Mouse (Mus musculus) neural tube, embryonic 12.5 days (tissue): Measurements from ENCODE around the gene Ubc. TPM values are rescaled to one million over a fixed set of nuclear protein-coding genes. Genes with fewer than 3 reads are reported as not detected.

Experiments used
- ATAC-seq: fragments of 200-750 bp; cut with Nextera tagmentation; 2 replicates; pipeline ENCODE4 v1.8.0; 2017; ENCODE audit warnings: low read depth, mild to moderate bottlenecking, moderate TSS enrichment, moderate library complexity; ENCODE audit not compliant: low FRiP score
- H3K27ac ChIP-seq: fragments of 300-500 bp; sonication (generic); 2 replicates; pipeline ENCODE4 v1.5.1; 2016
- H3K27me3 ChIP-seq: fragments of 300-500 bp; sonication (generic); replicated peaks from 2 replicates; pipeline ENCODE4 v1.6.1; 2016; ENCODE audit warnings: mild to moderate bottlenecking
- H3K36me3 ChIP-seq: fragments of 300-500 bp; sonication (generic); 2 replicates; pipeline ENCODE4 v1.6.1; 2016; ENCODE audit warnings: mild to moderate bottlenecking
- H3K4me1 ChIP-seq: fragments of 300-500 bp; sonication (generic); 2 replicates; pipeline ENCODE4 v1.6.1; 2016
- H3K4me2 ChIP-seq: fragments of 300-500 bp; sonication (generic); replicated peaks from 2 replicates; pipeline ENCODE4 v1.6.1; 2016; ENCODE audit warnings: mild to moderate bottlenecking
- H3K4me3 ChIP-seq: fragments of 300-500 bp; sonication (generic); 2 replicates; pipeline ENCODE4 v1.5.1; 2016
- H3K9ac ChIP-seq: fragments of 300-500 bp; sonication (generic); 2 replicates; pipeline ENCODE4 v1.6.1; 2016; ENCODE audit warnings: mild to moderate bottlenecking
- H3K9me3 ChIP-seq: fragments of 300-500 bp; sonication (generic); 2 replicates; pipeline ENCODE4 v1.6.1; 2016; ENCODE audit warnings: mild to moderate bottlenecking
- WGBS: fragments of 180-500 bp; shearing (Covaris S2); methylation state at CpG from one replicate; pipeline ENCODE4 v1.1.7; 2016; 5-methylcytosine and 5-hydroxymethylcytosine counted together
- polyA plus RNA-seq: library from polyadenylated mRNA; unstranded; fragments of >200 nt; fragmentation: Nextera tagmentation; extraction: Ambion mirVana; gene quantifications from 2 replicates; pipeline ENCODE4 v1.2.1, GENCODE M21; 2016

Gene Ubc
- polyA plus RNA-seq, 1 experiment from 2014 or later: 1,154 TPM

GRCm38 (mm10) chr5:125370950-125371693 lies 18.9 kb downstream of the Ubc start:
- no peak overlapping the region for H3K9ac ChIP-seq
- no peaks in the 10 kb centered on the region for H3K9me3 ChIP-seq
- no peak for ATAC-seq
- H3K36me3 ChIP-seq: no peaks in the 10 kb centered on the region
- H3K27ac ChIP-seq: no peak overlapping the region
- no peak overlapping the region for H3K4me3 ChIP-seq
- no peaks in the 10 kb centered on the region for H3K27me3 ChIP-seq
- no peaks in the 10 kb centered on the region for H3K4me1 ChIP-seq
- no peak overlapping the region for H3K4me2 ChIP-seq
- 69% methylated on average over 7 of the region's 7 CpGs for WGBS

- H3K9me3 ChIP-seq: no peaks in the 10 kb centered on the region
- H3K9ac ChIP-seq: no peak overlapping the region
- no peak overlapping the region for H3K27ac ChIP-seq
- ATAC-seq: no peak
- WGBS: under 1% methylated on average over 4 of the region's 4 CpGs
- H3K4me2 ChIP-seq: no peak overlapping the region
- no peaks in the 10 kb centered on the region for H3K4me1 ChIP-seq
- H3K27me3 ChIP-seq: no peaks in the 10 kb centered on the region
- H3K36me3 ChIP-seq: no peaks in the 10 kb centered on the region
- no peak overlapping the region for H3K4me3 ChIP-seq
These were observed 21.4 kb downstream of the Ubc start for GRCm38 (mm10) chr5:125368568-125368967.

GRCm38 (mm10) chr5:125368156-125368555 lies 21.8 kb downstream of the Ubc start:
- no peak for ATAC-seq
- 77% methylated on average over 5 of the region's 5 CpGs for WGBS

GRCm38 (mm10) chr5:125364851-125365429 lies 25.1 kb downstream of the Ubc start:
- H3K4me1 ChIP-seq: no peaks in the 10 kb centered on the region
- no peak overlapping the region for H3K4me3 ChIP-seq
- H3K4me2 ChIP-seq: no peak overlapping the region
- H3K36me3 ChIP-seq: no peaks in the 10 kb centered on the region
- no peaks in the 10 kb centered on the region for H3K9me3 ChIP-seq
- no peak overlapping the region for H3K27ac ChIP-seq
- no peaks in the 10 kb centered on the region for H3K27me3 ChIP-seq
- ATAC-seq: no peak
- WGBS: 82% methylated on average over 4 of the region's 4 CpGs
- no peak overlapping the region for H3K9ac ChIP-seq

More at GRCm38 (mm10) chr5:125368156-125368555, 21.8 kb downstream of the Ubc start:
- Histone ChIP-seq H3K4me3 (no peak overlapping the region), H3K36me3 (no peaks in the 10 kb centered on the region), H3K9me3 (no peaks in the 10 kb centered on the region), H3K4me2 (no peak overlapping the region), H3K4me1 (no peaks in the 10 kb centered on the region), H3K27me3 (no peaks in the 10 kb centered on the region), H3K9ac (no peak overlapping the region), H3K27ac (no peak overlapping the region)

- no peak overlapping the region for H3K9ac ChIP-seq
- no peaks in the 10 kb centered on the region for H3K27me3 ChIP-seq
- H3K27ac ChIP-seq: no peak overlapping the region
- ATAC-seq: no peak
- H3K4me2 ChIP-seq: no peak overlapping the region
- H3K4me3 ChIP-seq: no peak overlapping the region
- H3K36me3 ChIP-seq: no peaks in the 10 kb centered on the region
- no peaks in the 10 kb centered on the region for H3K4me1 ChIP-seq
- no peaks in the 10 kb centered on the region for H3K9me3 ChIP-seq
- 86% methylated on average over 7 of the region's 7 CpGs for WGBS
These were observed 26.1 kb downstream of the Ubc start for GRCm38 (mm10) chr5:125363894-125364293.

- no peak for ATAC-seq
- Histone ChIP-seq H3K9ac (no peak overlapping the region), H3K4me3 (no peak overlapping the region), H3K4me1 (no peaks in the 10 kb centered on the region), H3K27me3 (no peaks in the 10 kb centered on the region), H3K9me3 (no peaks in the 10 kb centered on the region), H3K27ac (no peak overlapping the region), H3K36me3 (no peaks in the 10 kb centered on the region), H3K4me2 (no peak overlapping the region)
- WGBS: 85% methylated on average over 16 of the region's 16 CpGs
These were observed 29.0 kb downstream of the Ubc start for GRCm38 (mm10) chr5:125360981-125361510.

GRCm38 (mm10) chr5:125360566-125360965 lies 29.4 kb downstream of the Ubc start:
- H3K27me3 ChIP-seq: no peaks in the 10 kb centered on the region
- no peaks in the 10 kb centered on the region for H3K36me3 ChIP-seq
- ATAC-seq: no peak
- no peak overlapping the region for H3K4me2 ChIP-seq
- H3K9me3 ChIP-seq: no peaks in the 10 kb centered on the region
- H3K4me1 ChIP-seq: no peaks in the 10 kb centered on the region
- 79% methylated on average over 9 of the region's 9 CpGs for WGBS
- H3K4me3 ChIP-seq: no peak overlapping the region
- H3K9ac ChIP-seq: no peak overlapping the region
- H3K27ac ChIP-seq: no peak overlapping the region

- Histone ChIP-seq H3K4me2 (no peak overlapping the region), H3K4me3 (no peak overlapping the region), H3K4me1 (no peaks in the 10 kb centered on the region), H3K9me3 (no peaks in the 10 kb centered on the region), H3K9ac (no peak overlapping the region), H3K27me3 (no peaks in the 10 kb centered on the region), H3K27ac (no peak overlapping the region), H3K36me3 (no peaks in the 10 kb centered on the region)
- no peak for ATAC-seq
- 83% methylated on average over 5 of the region's 5 CpGs for WGBS
These were observed 31.8 kb downstream of the Ubc start for GRCm38 (mm10) chr5:125358270-125358608.

- no peak for ATAC-seq
- 86% methylated on average over 12 of the region's 12 CpGs for WGBS
- Histone ChIP-seq H3K4me1 (no peaks in the 10 kb centered on the region), H3K27ac (no peak overlapping the region), H3K4me3 (no peak overlapping the region), H3K4me2 (no peak overlapping the region), H3K9ac (no peak overlapping the region), H3K9me3 (no peaks in the 10 kb centered on the region), H3K36me3 (no peaks in the 10 kb centered on the region), H3K27me3 (no peaks in the 10 kb centered on the region)
These were observed 32.3 kb downstream of the Ubc start for GRCm38 (mm10) chr5:125357543-125358269.

GRCm38 (mm10) chr5:125355650-125356049 lies 34.4 kb downstream of the Ubc start:
- no peak for ATAC-seq
- H3K9me3 ChIP-seq: no peaks in the 10 kb centered on the region
- no peak overlapping the region for H3K27ac ChIP-seq
- no peak overlapping the region for H3K4me3 ChIP-seq
- no peaks in the 10 kb centered on the region for H3K36me3 ChIP-seq
- H3K4me1 ChIP-seq: no peaks in the 10 kb centered on the region
- WGBS: 51% methylated on average over 7 of the region's 7 CpGs
- H3K27me3 ChIP-seq: no peaks in the 10 kb centered on the region
- no peak overlapping the region for H3K4me2 ChIP-seq
- no peak overlapping the region for H3K9ac ChIP-seq

GRCm38 (mm10) chr5:125354885-125355492 lies 35.0 kb downstream of the Ubc start:
- no peaks in the 10 kb centered on the region for H3K36me3 ChIP-seq
- ATAC-seq: no peak

GRCm38 (mm10) chr5:125352781-125353294 lies 37.2 kb downstream of the Ubc start:
- WGBS: 95% methylated on average over 5 of the region's 5 CpGs
- no peak for ATAC-seq
- H3K36me3 ChIP-seq: no peaks in the 10 kb centered on the region

More at GRCm38 (mm10) chr5:125354885-125355492, 35.0 kb downstream of the Ubc start:
- no peak overlapping the region for H3K9ac ChIP-seq
- 56% methylated on average over 7 of the region's 7 CpGs for WGBS
- H3K4me1 ChIP-seq: no peaks in the 10 kb centered on the region
- no peak overlapping the region for H3K4me3 ChIP-seq
- no peak overlapping the region for H3K4me2 ChIP-seq
- no peaks in the 10 kb centered on the region for H3K9me3 ChIP-seq
- no peaks in the 10 kb centered on the region for H3K27me3 ChIP-seq
- no peak overlapping the region for H3K27ac ChIP-seq

More at GRCm38 (mm10) chr5:125352781-125353294, 37.2 kb downstream of the Ubc start:
- H3K27me3 ChIP-seq: no peaks in the 10 kb centered on the region
- no peak overlapping the region for H3K4me3 ChIP-seq
- no peaks in the 10 kb centered on the region for H3K9me3 ChIP-seq
- H3K4me1 ChIP-seq: no peaks in the 10 kb centered on the region
- no peak overlapping the region for H3K27ac ChIP-seq
- H3K4me2 ChIP-seq: no peak overlapping the region
- H3K9ac ChIP-seq: no peak overlapping the region
